Mouse (Mus musculus) left cerebral cortex, postnatal 25 days (tissue): ENCODE data around the gene Got1. TPM values are rescaled to one million over a fixed set of nuclear protein-coding genes. Genes with fewer than 3 reads are reported as not detected.

Experiments used
- DNase-seq, 2 experiments: peaks; one replicate each; pipeline ENCODE4 v3.0.0; 2022; ENCODE audit warnings: low spot score in 2 of 2, mixed read lengths in 1 of 2
- intact Hi-C: fragments of 180-260 bp; cut with DNase I; formaldehyde crosslinking; loops from one replicate; pipeline ENCODE4 v1.15.1; 2025
- total RNA-seq, 2 experiments: library from RNA; stranded (reverse); gene quantifications; 2 replicates each; pipeline ENCODE4 v1.2.3; 2021

The Got1 gene
- total RNA-seq, 2 experiments from 2014 or later: 340 to 351 TPM

GRCm38 (mm10) chr19:43462141-43462540 is 62.3 kb downstream of the Got1 start:
- DNase-seq: no peak
- intact Hi-C loops: no loop called here

GRCm38 (mm10) chr19:43460481-43460880 is 63.9 kb downstream of the Got1 start:
- intact Hi-C loops: no loop called here
- DNase-seq: no peak

- intact Hi-C loops: no loop called here
- peak in 1 of 2 experiments; percentile 37 for DNase-seq
Measured at GRCm38 (mm10) chr19:43459948-43460347, 64.5 kb downstream of the Got1 start.

- intact Hi-C loops: no loop called here
Measured at GRCm38 (mm10) chr19:43453025-43453424, 71.4 kb downstream of the Got1 start.

GRCm38 (mm10) chr19:43452176-43452575 is 72.2 kb downstream of the Got1 start:
- DNase-seq: peak; percentile 59 to 90
- intact Hi-C loops: no loop called here

More at GRCm38 (mm10) chr19:43453025-43453424, 71.4 kb downstream of the Got1 start:
- DNase-seq: no peak

DNA sequence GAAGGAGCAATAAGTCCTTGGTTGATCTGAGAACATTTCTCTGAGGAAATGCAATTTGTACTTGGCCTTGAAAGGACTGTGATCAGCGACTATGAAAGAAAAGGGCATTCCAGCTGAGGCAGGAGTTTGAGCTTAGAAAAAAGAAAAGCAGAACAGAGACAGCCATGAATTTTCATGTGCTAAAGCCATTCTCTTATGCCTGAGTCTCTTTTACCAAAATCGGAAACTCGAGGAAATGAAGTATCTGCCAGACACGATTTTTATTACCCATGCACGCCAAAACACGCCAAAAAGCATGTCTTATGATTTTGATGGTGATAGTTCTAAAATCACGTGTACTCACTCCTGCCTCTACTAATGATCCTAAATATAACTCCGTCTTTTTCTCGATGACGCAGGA is 72.8 kb downstream of the Got1 start:
- intact Hi-C loops: no loop called here
- DNase-seq: peak in 1 of 2 experiments; percentile 60

Other genes with a start within 250 kb of the Got1 start
- under 1 TPM in 1 of 2 experiments, not detected in 1; 0.37 TPM for gene Hpse2, start 136.2 kb downstream of the Got1 start, total RNA-seq
- gene Cnnm1, start 84.2 kb downstream of the Got1 start, total RNA-seq: 10 to 100 TPM; 95.3 to 98.9 TPM
- gene Nkx2-3, start 87.7 kb upstream of the Got1 start, total RNA-seq: not detected
- 10 to 100 TPM; 35.8 to 36.6 TPM for gene Slc25a28, start 150.3 kb upstream of the Got1 start, total RNA-seq
- 10 to 100 TPM; 20.3 to 24.0 TPM for gene Entpd7, start 165.1 kb upstream of the Got1 start, total RNA-seq
- 1 to 10 TPM; 5.7 to 6.1 TPM for gene Cutc, start 228.4 kb upstream of the Got1 start, total RNA-seq
- gene Cox15, start 228.4 kb upstream of the Got1 start, total RNA-seq: 10 to 100 TPM; 14.1 to 22.3 TPM